ENCODE assay signal across 9 mouse cellular contexts in genomic region chr14:31891500-31892185, GRCm38 (mm10).
DNase-seq lines count a peak whose midpoint lies in the region; ATAC-seq lines count a peak whose summit lies in the region.
"Had no signal": no experiment of that assay in that cellular context is flagged by ENCODE, and none has a peak within 500 bp of the region (broad histone marks: within the 10 kb centered on the region; RNA-seq: fewer than 3 reads in every experiment).

No protein-coding gene starts in this region.

- peak; percentile 73 for ATAC-seq in heart, embryonic 12.5 days (ENCODE audit: insufficient number of reproducible peaks, low FRiP score)
- ATAC-seq in lung, embryonic 16.5 days (ENCODE audit: low read depth): peak; percentile 93

- peaks cover 24% of the 10 kb centered on the region for H3K4me1 ChIP-seq in heart, embryonic 12.5 days (replicated peaks)
- peaks cover 14% of the 10 kb centered on the region for H3K4me1 ChIP-seq in lung, embryonic 16.5 days (replicated peaks; ENCODE audit: control insufficient read depth, insufficient read depth, low read length)
- H3K4me1 ChIP-seq: megakaryocyte, embryonic 14.5 days had no signal

- peak overlapping the region; percentile 64 for H3K4me2 ChIP-seq in heart, embryonic 12.5 days
- peak overlapping the region; percentile 56 for H3K4me2 ChIP-seq in lung, embryonic 16.5 days (ENCODE audit: low read depth, low read length)

- DNase-seq in gastrocnemius, postnatal 14 days: peak; percentile 23
- no peak for DNase-seq in gastrocnemius, postnatal 4 days (ENCODE audit: low spot score in 2 of 2)
- peak; percentile 11 for DNase-seq in embryo, embryonic 11.5 days (ENCODE audit: low read depth, low spot score)
- DNase-seq in layer of hippocampus, postnatal 10 days (ENCODE audit: low spot score in 2 of 2): peak; percentile 16 to 28
- DNase-seq in retina, postnatal 1 day: peak; percentile 58
- DNase-seq in spleen, postnatal 36 days (ENCODE audit: low spot score in 2 of 2): no peak

- H3K9ac ChIP-seq in heart, embryonic 12.5 days: peak overlapping the region; percentile 55; the same call in 1 of the 2 replicates
- H3K9ac ChIP-seq in lung, embryonic 16.5 days (ENCODE audit: low read length): peak overlapping the region; percentile 49

- H3K27ac ChIP-seq in heart, embryonic 12.5 days (ENCODE audit: poor library complexity, severe bottlenecking): peak overlapping the region; percentile 52
- peak overlapping the region; percentile 84 for H3K27ac ChIP-seq in lung, embryonic 16.5 days (ENCODE audit: low read length)

- H3K27me3 ChIP-seq in heart, embryonic 12.5 days (replicated peaks): no peaks in the 10 kb centered on the region
- no peaks in the 10 kb centered on the region for H3K27me3 ChIP-seq in lung, embryonic 16.5 days (ENCODE audit: control insufficient read depth, insufficient read depth, low read depth, low read length)

- WGBS in heart, embryonic 12.5 days: 5% methylated on average over 16 of the region's 16 CpGs
- WGBS in lung, embryonic 16.5 days: 6% methylated on average over 16 of the region's 16 CpGs

- no peaks in the 10 kb centered on the region for H3K9me3 ChIP-seq in heart, embryonic 12.5 days (replicated peaks)
- H3K9me3 ChIP-seq in lung, embryonic 16.5 days (ENCODE audit: control insufficient read depth, low read length): no peaks in the 10 kb centered on the region

- peak overlapping the region; percentile 36 for H3K4me3 ChIP-seq in heart, embryonic 12.5 days
- peak overlapping the region; percentile 27 for H3K4me3 ChIP-seq in lung, embryonic 16.5 days (ENCODE audit: low read length)
- H3K4me3 ChIP-seq: megakaryocyte, embryonic 14.5 days had no signal

- H3K36me3 ChIP-seq in heart, embryonic 12.5 days: no peaks in the 10 kb centered on the region
- H3K36me3 ChIP-seq in lung, embryonic 16.5 days (ENCODE audit: control insufficient read depth, insufficient read depth, low read length): no peaks in the 10 kb centered on the region

- intact Hi-C loops in gastrocnemius, postnatal 14 days (cut with DNase I; ENCODE audit: low total_unique reads): no loop called here

Comparison
In these comparisons a context has a peak if more than half of its experiments do, and no peak if none do; other contexts are left out.
1. DNase-seq: peak in gastrocnemius, postnatal 14 days (single experiment), embryo, embryonic 11.5 days (single experiment), layer of hippocampus, postnatal 10 days (2 of 2) and retina, postnatal 1 day (single experiment); none in gastrocnemius, postnatal 4 days (0 of 2) and spleen, postnatal 36 days (0 of 2).